Mouse (Mus musculus) R1 (cell line): ENCODE results near the gene Vmn2r61.

Experiments used
- DNase-seq: peaks from one replicate; pipeline ENCODE4 v3.0.0-alpha.2; 2018; ENCODE audit warnings: low read depth, low spot score

Vmn2r61 gene

GRCm38 (mm10) chr7:42259753-42260152 is at the start of gene Vmn2r61:
Vmn2r61 (plus strand) TSS chr7:42260053.
- DNase-seq = no peak
